Mouse (Mus musculus): ENCODE results near the gene Odf2l. TPM values are rescaled to one million over a fixed set of nuclear protein-coding genes. Genes with fewer than 3 reads are reported as not detected.

Odf2l gene
- polyA plus RNA-seq, 1 experiment = 1.4 TPM

- no peak overlapping the region for H3K27ac ChIP-seq (ENCODE audit: insufficient read depth, low read length)
- H3K36me3 ChIP-seq (ENCODE audit: control insufficient read depth, insufficient read depth, low read length) = no peaks in the 10 kb centered on the region
- no peak overlapping the region for H3K4me3 ChIP-seq (ENCODE audit: extremely low read depth, insufficient read depth, insufficient read length)
- 85% methylated on average over 2 of the region's 2 CpGs for WGBS
- H3K4me1 ChIP-seq (ENCODE audit: control insufficient read depth, insufficient read depth, insufficient read length) = no peaks in the 10 kb centered on the region
- no peaks in the 10 kb centered on the region for H3K27me3 ChIP-seq (ENCODE audit: control insufficient read depth, insufficient read depth, low read length)
- DNase-seq (ENCODE audit: low read depth in 1 of 2, low spot score in 2 of 2) = no peak
- TF ChIP-seq CTCF (IDR thresholded peaks at IDR 0.05; ENCODE audit: extremely low read depth, insufficient read depth, insufficient read length, insufficient replicate concordance) (no peak), POLR2A (IDR thresholded peaks at IDR 0.05; ENCODE audit: low read depth, low read length) (no peak)
Observed at GRCm38 (mm10) chr3:145198050-145198449, 79.7 kb downstream of the Odf2l start.

Other genes starting within 250 kb of the Odf2l start
- gene Clca4b, start 186.1 kb upstream of the Odf2l start, polyA plus RNA-seq (2012; rRNA removed) = not detected in 2 replicates
- not detected in 2 replicates for gene Clca4a, start 143.5 kb upstream of the Odf2l start, polyA plus RNA-seq (2012; rRNA removed)
- 0.02 TPM in 1 of 2 replicates, not detected in the other for gene Clca1, start 85.8 kb upstream of the Odf2l start, polyA plus RNA-seq (2012; rRNA removed)
- 0.13 and 0.14 TPM in 2 replicates for gene Clca2, start 19.1 kb upstream of the Odf2l start, polyA plus RNA-seq (2012; rRNA removed)
- not detected in 2 replicates for gene Col24a1, start 173.9 kb downstream of the Odf2l start, polyA plus RNA-seq (2012; rRNA removed)

All from spleen, adult 2 months (tissue).